Mouse (Mus musculus): ENCODE measurements at regions not wholly inside any gene's neighbourhood (a gene's known extent, or its start where the extent isn't known, plus 50 kb on each side); places are given as distances from the start of the nearest gene placed in this dataset.

DNA sequence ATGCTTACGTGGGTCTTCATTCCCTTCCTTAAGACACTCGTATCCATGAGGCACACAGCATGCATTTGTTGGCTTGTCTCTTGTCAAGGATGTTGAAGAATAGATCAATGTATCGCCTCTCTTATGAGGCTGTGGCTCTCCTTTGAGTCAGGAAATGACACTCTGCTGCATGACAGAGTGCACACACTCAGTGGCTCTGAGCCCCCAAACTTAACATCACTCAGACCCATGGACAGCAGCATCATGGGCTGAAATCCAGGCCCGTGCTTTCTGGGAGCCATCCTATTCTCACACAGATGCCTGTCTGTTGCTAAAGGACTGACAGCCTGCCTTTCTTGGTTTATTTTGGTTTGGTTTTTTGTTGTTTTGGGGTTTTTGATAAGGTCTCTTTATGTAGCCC is 81.9 kb downstream of the Kcnf1 start:
- Histone ChIP-seq H3K27ac (ENCODE audit: control insufficient read depth, low read depth, low read length) (no peak overlapping the region), H3K36me3 (ENCODE audit: control insufficient read depth in 1 of 2, insufficient read depth in 2 of 2, low read length in 2 of 2) (no peaks in the 10 kb centered on the region), H3K79me2 (ENCODE audit: control insufficient read depth, insufficient read depth, low read length, poor library complexity) (no peaks in the 10 kb centered on the region), H3K4me3 (ENCODE audit: control insufficient read depth in 1 of 2, insufficient read depth in 1 of 2, low read depth in 2 of 2, low read length in 2 of 2) (no peak overlapping the region), H3K4me1 (ENCODE audit: control insufficient read depth in 1 of 2, insufficient read depth in 2 of 2, low read length in 2 of 2) (no peaks in the 10 kb centered on the region), H3K27me3 (ENCODE audit: control insufficient read depth in 1 of 2, insufficient read depth in 2 of 2, low read length in 2 of 2) (peaks cover 0 to 4% of the 10 kb centered on the region in 2 experiments; a peak in 3 of 4 replicates), H3K9ac (ENCODE audit: control insufficient read depth, low read depth, low read length, poor library complexity, severe bottlenecking) (no peak overlapping the region), H3K9me3 (replicated peaks; ENCODE audit: insufficient read depth, low read length) (no peaks in the 10 kb centered on the region)
- no peak for TF ChIP-seq ZNF384 (IDR thresholded peaks at IDR 0.05; ENCODE audit: low read depth, low read length)
- no peak for TF ChIP-seq E2F4 (IDR thresholded peaks at IDR 0.05; ENCODE audit: borderline replicate concordance, low read depth, low read length)
- no peak for TF ChIP-seq CTCF (IDR thresholded peaks at IDR 0.05 in 2 of 3, conservative IDR thresholded peaks at IDR 0.05 in 1 of 3; ENCODE audit: control insufficient read depth in 1 of 3, insufficient read depth in 1 of 3, low read depth in 2 of 3, low read length in 3 of 3, poor library complexity in 1 of 3, severe bottlenecking in 1 of 3)
- TF ChIP-seq POLR2AphosphoS5 (IDR thresholded peaks at IDR 0.05; ENCODE audit: borderline replicate concordance, low read depth, low read length): no peak
- TF ChIP-seq MAX (IDR thresholded peaks at IDR 0.05; ENCODE audit: low read length): no peak
- no peak for TF ChIP-seq POLR2AphosphoS2 (IDR thresholded peaks at IDR 0.05; ENCODE audit: low read length)
- TF ChIP-seq MYB (IDR thresholded peaks at IDR 0.05; ENCODE audit: low read depth, low read length): no peak
- TF ChIP-seq BHLHE40 (IDR thresholded peaks at IDR 0.05; ENCODE audit: borderline replicate concordance, low read depth, low read length): no peak
- TF ChIP-seq RAD21 (IDR thresholded peaks at IDR 0.05; ENCODE audit: low read depth, low read length): no peak
- DNase-seq (ENCODE audit: low read depth, low spot score): no peak

DNA sequence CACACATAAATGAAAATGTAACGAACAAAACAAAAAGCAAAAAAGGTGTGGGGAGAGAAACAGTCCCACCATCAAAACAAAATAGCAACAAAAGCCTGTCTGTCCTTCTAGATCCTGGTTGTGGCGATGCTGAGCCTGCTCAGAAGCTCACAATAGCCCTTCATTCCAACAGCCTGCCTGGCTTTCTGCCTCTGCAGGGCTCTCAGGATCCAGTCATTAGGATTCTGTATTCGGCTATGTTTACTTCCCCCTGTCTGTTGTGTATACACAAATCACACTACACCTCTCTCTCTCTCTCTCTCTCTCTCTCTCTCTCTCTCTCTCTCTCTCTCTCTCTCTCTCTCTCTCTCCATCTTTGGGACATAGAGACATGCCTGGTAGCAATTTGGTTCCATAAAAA is 82.2 kb upstream of the 2410004P03Rik start:
- no peak for TF ChIP-seq TAL1 (IDR thresholded peaks at IDR 0.05; ENCODE audit: low read length)
- no peak for TF ChIP-seq KAT2A (conservative IDR thresholded peaks at IDR 0.05; ENCODE audit: low read depth, low read length)
- TF ChIP-seq RAD21 (IDR thresholded peaks at IDR 0.05; ENCODE audit: low read depth, low read length): no peak
- TF ChIP-seq E2F4 (IDR thresholded peaks at IDR 0.05; ENCODE audit: borderline replicate concordance, low read depth, low read length): no peak
- no peak for TF ChIP-seq ZKSCAN1 (IDR thresholded peaks at IDR 0.05; ENCODE audit: low read depth, low read length)
- TF ChIP-seq POLR2A (IDR thresholded peaks at IDR 0.05; ENCODE audit: control insufficient read depth in 1 of 2, insufficient read depth in 1 of 2, low read depth in 1 of 2, low read length in 2 of 2, poor library complexity in 1 of 2): no peak
- TF ChIP-seq NELFE (IDR thresholded peaks at IDR 0.05; ENCODE audit: low read depth, low read length): no peak
- TF ChIP-seq TBP (IDR thresholded peaks at IDR 0.05; ENCODE audit: low read depth, low read length): no peak
- TF ChIP-seq POLR2AphosphoS2 (IDR thresholded peaks at IDR 0.05; ENCODE audit: low read length): no peak
- TF ChIP-seq NRF1 (IDR thresholded peaks at IDR 0.05; ENCODE audit: insufficient read depth, low read depth, low read length, poor library complexity, severe bottlenecking): no peak
- no peak for TF ChIP-seq POLR2AphosphoS5 (IDR thresholded peaks at IDR 0.05; ENCODE audit: borderline replicate concordance, low read depth, low read length)
- no peak for TF ChIP-seq ELF1 (IDR thresholded peaks at IDR 0.05; ENCODE audit: low read depth, low read length)
- no peak for TF ChIP-seq SIN3A (IDR thresholded peaks at IDR 0.05; ENCODE audit: low read length)
- no peak for TF ChIP-seq UBTF (IDR thresholded peaks at IDR 0.05; ENCODE audit: borderline replicate concordance, insufficient read depth, low read depth, low read length)
- Histone ChIP-seq H3K9me3 (replicated peaks; ENCODE audit: insufficient read depth, low read length) (no peaks in the 10 kb centered on the region), H3K4me1 (ENCODE audit: control insufficient read depth in 1 of 2, insufficient read depth in 2 of 2, low read length in 2 of 2) (no peaks in the 10 kb centered on the region), H3K79me2 (ENCODE audit: control insufficient read depth, insufficient read depth, low read length, poor library complexity) (no peaks in the 10 kb centered on the region), H3K4me3 (ENCODE audit: control insufficient read depth in 1 of 2, insufficient read depth in 1 of 2, low read depth in 2 of 2, low read length in 2 of 2) (no peak overlapping the region), H3K9ac (ENCODE audit: control insufficient read depth, low read depth, low read length, poor library complexity, severe bottlenecking) (no peak overlapping the region), H3K27me3 (ENCODE audit: control insufficient read depth in 1 of 2, insufficient read depth in 2 of 2, low read length in 2 of 2) (peaks cover 0 to 5% of the 10 kb centered on the region in 2 experiments; a peak in 3 of 4 replicates), H3K27ac (ENCODE audit: control insufficient read depth, low read depth, low read length) (no peak overlapping the region), H3K36me3 (ENCODE audit: control insufficient read depth in 1 of 2, insufficient read depth in 2 of 2, low read length in 2 of 2) (no peaks in the 10 kb centered on the region)
- DNase-seq (ENCODE audit: low read depth, low spot score): no peak

All from MEL (cell line).